Mouse (Mus musculus): Measurements from ENCODE around the gene Rfxank.

- no peak for TF ChIP-seq CTCF (IDR thresholded peaks at IDR 0.05; ENCODE audit: extremely low read depth, insufficient read depth, insufficient read length, insufficient replicate concordance)
- no peak for TF ChIP-seq POLR2A (IDR thresholded peaks at IDR 0.05; ENCODE audit: low read depth, low read length)
Measured at GRCm38 (mm10) chr8:70111192-70111795, 27.7 kb downstream of the Rfxank start.

All from spleen, adult 2 months (tissue).